Mouse (Mus musculus) midbrain, embryonic 15.5 days (tissue): ENCODE data around the gene Mtif3. TPM values are rescaled to one million over a fixed set of nuclear protein-coding genes. Genes with fewer than 3 reads are reported as not detected.
"Not testable (repeated sequence)": the region's sequence is repeated elsewhere in the genome, so short reads cannot be mapped to it uniquely, and the experiment has no call there.

Experiments used
- ATAC-seq: fragments of 200-750 bp; cut with Nextera tagmentation; replicated peaks from 2 replicates; pipeline ENCODE4 v1.8.0; 2017; ENCODE audit warnings: moderate TSS enrichment
- H3K27ac ChIP-seq: fragments of 300-500 bp; sonication (generic); 2 replicates; pipeline ENCODE4 v1.5.1; 2015; ENCODE audit warnings: mild to moderate bottlenecking, inconsistent platforms
- H3K27me3 ChIP-seq: fragments of 300-500 bp; sonication (generic); replicated peaks from 2 replicates; pipeline ENCODE4 v1.6.1; 2015; ENCODE audit warnings: inconsistent platforms
- H3K36me3 ChIP-seq: fragments of 300-500 bp; sonication (generic); replicated peaks from 2 replicates; pipeline ENCODE4 v1.6.1; 2015; ENCODE audit warnings: inconsistent platforms
- H3K4me1 ChIP-seq: fragments of 300-500 bp; sonication (generic); 2 replicates; pipeline ENCODE4 v1.6.1; 2015; ENCODE audit warnings: inconsistent platforms
- H3K4me2 ChIP-seq: fragments of 300-500 bp; sonication (generic); 2 replicates; pipeline ENCODE4 v1.6.1; 2015; ENCODE audit warnings: inconsistent platforms, mild to moderate bottlenecking, moderate library complexity
- H3K4me3 ChIP-seq: fragments of 300-500 bp; sonication (generic); 2 replicates; pipeline ENCODE4 v1.5.1; 2015; ENCODE audit warnings: mild to moderate bottlenecking, inconsistent platforms
- H3K9ac ChIP-seq: fragments of 300-500 bp; sonication (generic); 2 replicates; pipeline ENCODE4 v1.6.1; 2015; ENCODE audit warnings: mild to moderate bottlenecking, inconsistent platforms
- H3K9me3 ChIP-seq: fragments of 300-500 bp; sonication (generic); 2 replicates; pipeline ENCODE4 v1.6.1; 2016; ENCODE audit warnings: inconsistent platforms
- WGBS: fragments of 180-500 bp; shearing (Covaris S2); methylation state at CpG from one replicate; pipeline ENCODE4 v1.1.7; 2015; ENCODE audit warnings: mixed read lengths; 5-methylcytosine and 5-hydroxymethylcytosine counted together
- polyA plus RNA-seq: library from polyadenylated mRNA; unstranded; fragments of >200 nt; fragmentation: Nextera tagmentation; extraction: Ambion mirVana; gene quantifications from 2 replicates; pipeline ENCODE4 v1.2.1, GENCODE M21; 2015

The Mtif3 gene
- polyA plus RNA-seq, 1 experiment from 2014 or later: 28.3 TPM

DNA sequence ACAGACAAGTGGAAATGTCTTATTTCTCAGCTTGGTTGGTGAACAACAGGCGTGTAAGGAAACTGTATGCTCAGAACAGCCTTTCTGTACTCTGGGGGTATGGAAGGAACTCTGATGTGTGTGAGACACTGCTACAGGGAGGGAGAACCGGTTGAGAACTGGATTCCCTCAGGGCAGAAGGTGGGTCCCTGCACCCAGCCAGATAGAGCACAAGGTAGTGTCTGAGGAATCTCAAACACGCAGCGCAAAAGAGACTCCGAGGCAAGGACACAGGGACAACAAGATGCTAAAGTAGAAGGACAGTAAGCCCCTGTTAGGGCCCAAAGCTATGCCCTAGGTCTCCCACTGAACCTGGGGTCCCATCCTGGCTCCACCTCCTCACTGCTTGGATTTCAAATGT, 36.9 kb downstream of the Mtif3 start:
- Histone ChIP-seq H3K9me3 (no peaks in the 10 kb centered on the region), H3K9ac (no peak overlapping the region), H3K4me2 (no peak overlapping the region), H3K4me1 (no peaks in the 10 kb centered on the region), H3K4me3 (no peak overlapping the region), H3K36me3 (no peaks in the 10 kb centered on the region), H3K27ac (no peak overlapping the region), H3K27me3 (no peaks in the 10 kb centered on the region)
- WGBS: 91% methylated on average over 5 of the region's 5 CpGs
- no peak for ATAC-seq

DNA sequence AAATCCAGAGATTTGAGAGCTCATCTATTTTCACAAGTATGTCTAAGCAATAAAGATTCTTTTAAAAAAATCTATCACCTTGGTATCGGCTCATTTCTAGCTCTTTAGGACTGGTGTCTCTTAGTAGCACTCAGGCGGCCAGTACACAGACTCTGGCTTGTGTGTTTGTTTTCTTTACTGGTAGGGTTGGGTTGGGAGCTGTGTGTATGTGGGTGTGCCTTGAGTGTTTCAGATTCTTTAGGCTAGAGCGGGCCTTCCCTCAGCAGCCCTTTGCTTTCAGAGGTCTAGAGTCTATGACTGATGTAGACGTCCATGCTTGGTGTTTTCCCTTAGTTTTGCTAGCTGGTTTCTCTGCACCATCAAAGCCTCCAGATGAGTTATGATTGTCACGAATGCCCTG, 40.1 kb downstream of the Mtif3 start:
- WGBS: 85% methylated on average over 5 of the region's 5 CpGs
- no peak for ATAC-seq
- no peak overlapping the region for H3K4me2 ChIP-seq
- no peaks in the 10 kb centered on the region for H3K9me3 ChIP-seq
- no peaks in the 10 kb centered on the region for H3K27me3 ChIP-seq
- no peak overlapping the region for H3K27ac ChIP-seq
- no peak overlapping the region for H3K9ac ChIP-seq
- H3K4me3 ChIP-seq: no peak overlapping the region
- H3K36me3 ChIP-seq: no peaks in the 10 kb centered on the region
- peaks cover 15% of the 10 kb centered on the region for H3K4me1 ChIP-seq

DNA sequence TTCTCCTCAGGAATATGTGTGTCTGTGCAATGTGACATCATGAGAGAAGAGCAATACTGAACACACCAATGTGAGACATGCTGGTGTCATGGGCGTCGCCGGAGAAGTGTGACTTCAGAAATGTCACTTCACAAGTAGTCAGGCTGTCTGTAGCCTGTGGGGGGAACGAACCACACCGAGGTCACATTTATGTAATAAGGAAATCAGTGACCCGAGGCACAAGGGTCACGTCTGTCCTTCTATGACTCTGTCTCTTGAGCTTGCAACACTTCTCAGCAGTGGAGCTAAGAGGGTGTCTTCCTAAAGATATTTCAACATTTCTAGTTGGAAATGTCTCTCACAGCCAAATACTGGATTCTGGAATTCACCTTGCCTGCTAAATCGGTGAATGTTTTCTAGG, 42.4 kb downstream of the Mtif3 start:
- Histone ChIP-seq H3K4me3 (peak overlapping the region; percentile 32; the same call in 1 of the 2 replicates), H3K27ac (no peak overlapping the region), H3K27me3 (no peaks in the 10 kb centered on the region), H3K4me1 (peaks cover 15% of the 10 kb centered on the region), H3K36me3 (no peaks in the 10 kb centered on the region), H3K9me3 (no peaks in the 10 kb centered on the region), H3K9ac (no peak overlapping the region), H3K4me2 (peak overlapping the region; percentile 62)
- 48% methylated on average over 8 of the region's 8 CpGs for WGBS
- 0 out of 2 replicates have a peak, but pooled peaks have one; percentile 45 for ATAC-seq

DNA sequence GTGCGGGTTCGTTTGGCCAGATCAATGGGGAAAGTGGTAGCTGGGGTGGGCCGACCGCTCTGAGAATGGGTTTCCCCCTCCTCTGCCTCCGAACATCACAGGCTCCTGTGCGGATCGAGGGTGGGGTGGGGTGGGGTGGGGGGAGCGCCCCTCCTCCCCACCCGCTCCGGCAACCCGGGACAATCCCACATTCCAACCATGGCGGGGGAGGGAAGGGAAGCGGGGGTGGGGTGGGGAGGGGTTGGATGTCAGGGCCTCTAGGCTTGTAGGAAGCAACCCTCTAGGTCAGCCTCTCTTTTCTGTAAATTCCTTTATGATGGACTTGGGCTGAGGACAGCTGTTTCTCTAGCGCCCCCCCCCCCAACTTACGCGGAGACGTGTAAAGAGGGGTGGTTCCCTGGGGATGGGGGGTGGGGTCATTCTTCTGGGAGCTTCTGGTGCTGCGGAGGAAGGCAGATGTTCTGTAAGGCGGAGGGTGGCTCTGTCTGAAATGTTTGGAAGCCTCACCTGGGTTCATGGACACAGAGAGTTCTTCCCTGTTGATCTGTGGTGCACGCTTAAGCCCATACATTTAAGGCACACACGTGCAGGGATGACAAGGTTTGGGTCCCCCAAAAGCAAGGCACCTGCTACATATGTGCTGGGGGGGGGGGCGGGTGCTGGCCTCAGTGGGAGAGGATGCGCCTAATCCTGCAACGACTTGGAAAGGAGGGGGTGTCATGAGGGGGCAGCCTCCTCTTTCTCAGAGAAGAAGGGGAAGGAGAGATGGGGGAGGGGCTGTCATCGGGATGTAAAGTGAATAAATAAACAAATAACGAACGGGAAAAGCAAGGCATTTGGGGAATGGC, 43.1 kb downstream of the Mtif3 start:
- no peaks in the 10 kb centered on the region for H3K36me3 ChIP-seq
- H3K4me3 ChIP-seq: peak overlapping the region; percentile 32
- no peaks in the 10 kb centered on the region for H3K9me3 ChIP-seq
- peak; percentile 69 for ATAC-seq
- H3K4me1 ChIP-seq: peaks cover 15% of the 10 kb centered on the region
- H3K27ac ChIP-seq: no peak overlapping the region
- H3K27me3 ChIP-seq: no peaks in the 10 kb centered on the region
- WGBS: 3% methylated on average over 22 of the region's 27 CpGs
- peak overlapping the region; percentile 62 for H3K4me2 ChIP-seq
- peak overlapping the region; percentile 32 for H3K9ac ChIP-seq

DNA sequence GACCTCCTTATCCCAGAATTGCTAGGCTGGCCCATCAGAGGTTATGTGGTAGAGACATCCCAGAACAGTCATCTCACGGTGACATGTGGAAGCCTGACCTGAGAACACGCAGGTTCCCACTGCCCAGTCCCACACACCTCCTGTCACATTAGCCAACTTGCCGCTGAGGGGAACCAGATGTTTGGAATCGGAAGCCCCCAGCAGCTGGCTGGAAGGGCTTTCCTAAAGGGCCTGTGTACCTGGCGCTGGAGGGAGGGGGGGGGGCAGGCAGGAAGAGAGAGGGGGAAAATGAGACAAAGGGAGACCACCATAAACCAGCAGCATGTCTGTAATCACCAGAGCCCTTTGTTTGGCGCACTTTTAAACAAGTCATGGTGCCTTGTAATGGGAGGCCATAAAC, 43.7 kb downstream of the Mtif3 start:
- no peaks in the 10 kb centered on the region for H3K27me3 ChIP-seq
- no peaks in the 10 kb centered on the region for H3K36me3 ChIP-seq
- H3K9me3 ChIP-seq: no peaks in the 10 kb centered on the region
- peak overlapping the region; percentile 62 for H3K4me2 ChIP-seq
- peaks cover 15% of the 10 kb centered on the region for H3K4me1 ChIP-seq
- no peak for ATAC-seq
- H3K27ac ChIP-seq: no peak overlapping the region
- peak overlapping the region; percentile 32; the same call in 1 of the 2 replicates for H3K9ac ChIP-seq
- WGBS: 36% methylated on average over 6 of the region's 6 CpGs
- peak overlapping the region; percentile 32 for H3K4me3 ChIP-seq

DNA sequence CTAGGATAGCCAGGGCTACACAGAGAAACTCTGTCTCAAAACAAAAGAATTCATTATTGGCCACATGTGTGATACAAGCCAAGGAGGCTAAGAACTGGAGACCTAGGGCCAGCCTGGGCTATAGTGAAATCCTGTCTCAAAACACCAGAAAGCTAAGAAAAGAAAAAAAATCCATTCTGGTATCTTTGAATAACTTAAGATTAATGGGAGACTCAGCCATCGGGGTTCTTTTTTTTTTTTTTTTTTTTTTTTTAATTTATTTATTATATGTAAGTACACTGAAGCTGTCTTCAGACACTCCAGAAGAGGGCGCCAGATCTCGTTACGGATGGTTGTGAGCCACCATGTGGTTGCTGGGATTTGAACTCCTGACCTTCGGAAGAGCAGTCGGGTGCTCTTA, 46.2 kb downstream of the Mtif3 start:
- peaks cover 15% of the 10 kb centered on the region for H3K4me1 ChIP-seq
- 85% methylated on average over 6 of the region's 6 CpGs for WGBS
- H3K27me3 ChIP-seq, H3K4me3 ChIP-seq, H3K9ac ChIP-seq, H3K27ac ChIP-seq, H3K4me2 ChIP-seq, H3K36me3 ChIP-seq, H3K9me3 ChIP-seq, ATAC-seq: not testable (repeated sequence)

DNA sequence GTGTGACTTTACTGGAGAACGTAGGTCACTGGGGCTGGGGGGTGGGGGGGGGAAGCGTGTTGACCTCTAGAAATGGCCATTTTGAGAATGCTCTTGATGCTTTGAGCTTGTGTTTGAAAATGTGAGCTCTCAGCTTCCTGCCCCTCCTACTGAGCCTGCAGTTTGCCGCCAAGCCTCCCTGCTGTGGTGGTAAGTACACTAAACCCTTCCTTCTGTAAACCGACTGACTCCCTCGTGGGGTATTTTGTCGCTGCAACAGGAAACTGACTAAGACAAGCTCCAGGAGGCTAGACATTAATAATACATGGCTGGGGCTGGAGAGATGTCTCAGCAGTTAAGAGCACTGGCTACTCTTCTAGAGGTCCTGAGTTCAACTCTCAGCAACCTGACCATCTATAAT, 46.8 kb downstream of the Mtif3 start:
- no peak overlapping the region for H3K4me2 ChIP-seq
- ATAC-seq: no peak
- 35% methylated on average over 6 of the region's 6 CpGs for WGBS
- no peak overlapping the region for H3K27ac ChIP-seq
- no peak overlapping the region for H3K4me3 ChIP-seq
- no peak overlapping the region for H3K9ac ChIP-seq
- H3K4me1 ChIP-seq: peaks cover 15% of the 10 kb centered on the region
- H3K36me3 ChIP-seq: no peaks in the 10 kb centered on the region
- peaks cover 8% of the 10 kb centered on the region; the same call in 1 of the 2 replicates for H3K27me3 ChIP-seq
- no peaks in the 10 kb centered on the region for H3K9me3 ChIP-seq

DNA sequence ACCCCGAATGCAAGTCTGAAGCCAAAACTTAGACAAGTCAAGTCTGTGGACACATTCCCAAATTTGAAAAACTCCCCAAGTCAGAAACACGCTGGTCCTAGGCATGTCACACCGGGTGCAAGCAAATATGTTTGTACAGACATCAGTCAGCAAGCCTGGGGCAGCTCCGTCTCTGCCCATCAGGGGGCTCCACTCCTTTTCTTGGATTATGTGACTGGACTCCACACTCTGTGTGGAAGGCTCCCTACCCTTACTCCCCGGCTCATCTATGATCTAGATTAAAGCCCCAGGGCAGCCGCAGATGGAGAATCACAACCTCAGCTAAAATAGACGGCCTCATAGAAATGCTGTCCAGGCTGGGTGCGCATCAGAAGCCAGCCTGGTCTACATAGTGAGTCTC, 47.3 kb downstream of the Mtif3 start:
- Histone ChIP-seq H3K27me3 (peaks cover 8% of the 10 kb centered on the region; the same call in 1 of the 2 replicates), H3K4me2 (no peak overlapping the region), H3K4me1 (peaks cover 14% of the 10 kb centered on the region), H3K36me3 (no peaks in the 10 kb centered on the region), H3K9ac (no peak overlapping the region), H3K4me3 (no peak overlapping the region), H3K9me3 (no peaks in the 10 kb centered on the region), H3K27ac (no peak overlapping the region)
- 68% methylated on average over 8 of the region's 8 CpGs for WGBS
- no peak for ATAC-seq

DNA sequence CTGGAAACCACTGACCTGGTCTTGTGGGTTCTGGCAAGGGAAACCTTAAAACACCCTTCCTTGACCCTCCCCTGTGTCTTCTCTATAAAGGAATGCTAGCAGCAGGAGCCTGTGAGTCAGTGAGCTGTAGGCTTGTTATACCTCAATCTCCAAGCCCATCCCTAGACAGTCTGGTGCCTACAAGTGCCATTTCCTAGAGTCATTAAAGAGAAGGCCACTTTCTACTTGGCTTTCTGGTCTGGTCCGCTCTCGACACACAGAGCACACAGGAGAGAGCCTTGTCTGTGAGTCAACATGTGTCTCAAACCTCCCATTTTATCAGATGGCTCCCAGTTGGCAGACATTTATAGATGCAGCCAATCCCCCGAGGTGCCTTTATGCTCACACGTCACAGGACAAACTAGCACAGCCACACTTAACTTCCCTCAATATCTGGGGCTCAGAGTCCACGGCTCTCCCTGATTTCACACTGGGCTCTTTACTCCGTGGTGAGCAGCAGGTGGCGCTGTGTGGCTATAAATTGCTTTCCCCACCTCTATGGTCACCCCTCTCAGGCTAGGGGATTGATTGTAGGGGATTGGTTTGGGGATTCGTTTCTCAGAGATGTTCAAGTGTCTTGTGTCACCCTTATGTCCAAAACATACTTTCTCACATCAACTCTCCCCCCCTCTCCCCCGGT, 49.4 kb downstream of the Mtif3 start:
- no peak overlapping the region for H3K27ac ChIP-seq
- ATAC-seq: peak; percentile 63; the same call in 1 of the 2 replicates
- no peaks in the 10 kb centered on the region for H3K4me1 ChIP-seq
- no peak overlapping the region for H3K9ac ChIP-seq
- H3K9me3 ChIP-seq: no peaks in the 10 kb centered on the region
- H3K27me3 ChIP-seq: peaks cover 8% of the 10 kb centered on the region; the same call in 1 of the 2 replicates
- H3K4me3 ChIP-seq: no peak overlapping the region
- WGBS: 28% methylated on average over 9 of the region's 9 CpGs
- H3K36me3 ChIP-seq: no peaks in the 10 kb centered on the region
- H3K4me2 ChIP-seq: no peak overlapping the region

DNA sequence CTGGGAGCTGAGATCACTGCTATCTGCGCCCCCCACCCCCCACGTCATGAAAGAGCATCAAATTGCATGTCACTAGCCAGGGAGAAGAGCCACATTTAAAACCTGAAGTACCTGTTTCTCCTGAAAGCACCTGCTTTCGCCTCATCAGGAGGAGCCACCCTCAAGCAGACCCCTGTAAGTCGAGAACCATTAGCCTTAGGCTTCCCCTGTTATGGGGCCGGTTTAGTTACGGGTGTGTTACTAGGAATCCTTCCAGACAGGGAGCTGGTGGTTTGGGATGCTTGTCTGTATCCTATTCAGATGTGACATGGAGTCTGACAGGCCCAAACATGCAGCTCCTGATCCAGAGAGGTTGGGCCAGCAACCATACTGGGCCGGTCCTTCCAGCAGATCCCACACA, 50.2 kb downstream of the Mtif3 start:
- WGBS: 87% methylated on average over 7 of the region's 7 CpGs
- Histone ChIP-seq H3K4me2 (no peak overlapping the region), H3K36me3 (no peaks in the 10 kb centered on the region), H3K9ac (no peak overlapping the region), H3K27me3 (peaks cover 8% of the 10 kb centered on the region; the same call in 1 of the 2 replicates), H3K4me3 (no peak overlapping the region), H3K27ac (no peak overlapping the region), H3K4me1 (no peaks in the 10 kb centered on the region), H3K9me3 (no peaks in the 10 kb centered on the region)
- no peak for ATAC-seq

DNA sequence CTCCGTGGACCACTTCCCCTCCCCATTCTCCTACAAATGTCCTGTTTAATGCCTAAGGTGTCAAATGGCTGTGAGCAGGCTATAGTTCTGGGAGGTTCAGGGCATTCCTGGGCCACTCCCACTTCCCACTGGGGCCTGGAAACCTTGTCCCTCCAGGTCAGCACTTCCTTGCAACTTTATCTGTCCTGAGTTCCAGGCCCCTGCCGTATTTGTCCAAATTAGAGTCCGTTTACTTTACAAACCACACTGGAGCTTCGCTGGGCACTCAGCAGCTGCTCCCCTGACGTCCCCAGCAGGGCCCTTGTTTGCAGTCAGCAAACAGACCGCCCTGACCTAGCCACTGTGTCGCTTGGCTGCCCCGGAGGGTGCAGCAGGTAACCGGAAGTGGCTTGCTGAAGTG, 51.4 kb downstream of the Mtif3 start:
- Histone ChIP-seq H3K9me3 (no peaks in the 10 kb centered on the region), H3K4me3 (no peak overlapping the region), H3K27ac (no peak overlapping the region), H3K4me1 (no peaks in the 10 kb centered on the region), H3K27me3 (peaks cover 8% of the 10 kb centered on the region; the same call in 1 of the 2 replicates), H3K36me3 (no peaks in the 10 kb centered on the region), H3K4me2 (no peak overlapping the region), H3K9ac (no peak overlapping the region)
- ATAC-seq: no peak
- WGBS: 23% methylated on average over 9 of the region's 9 CpGs

DNA sequence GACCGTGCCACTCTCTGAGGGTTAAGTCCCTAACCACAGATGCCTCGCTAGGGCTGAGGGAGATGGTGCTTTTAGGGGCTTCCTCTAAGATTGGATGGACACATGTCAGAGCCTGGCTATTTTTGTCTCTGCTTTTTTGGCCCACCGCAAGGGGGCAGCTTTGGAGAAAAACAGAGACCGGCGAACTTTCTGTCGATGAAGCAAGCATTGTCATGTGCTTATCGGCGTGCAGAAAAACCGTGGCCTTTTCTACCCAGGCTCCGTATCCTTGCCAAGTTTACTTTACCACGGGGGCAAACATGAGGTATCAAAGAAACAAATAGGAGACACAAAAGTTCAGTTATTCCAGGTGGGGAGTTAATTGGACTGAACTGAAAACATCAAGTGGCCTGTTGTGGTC, 55.0 kb downstream of the Mtif3 start:
- no peak for ATAC-seq
- no peaks in the 10 kb centered on the region for H3K4me1 ChIP-seq

More for the DNA sequence above, 55.0 kb downstream of the Mtif3 start:
- Histone ChIP-seq H3K27me3 (peaks cover 2% of the 10 kb centered on the region; the same call in 1 of the 2 replicates), H3K4me3 (no peak overlapping the region), H3K9ac (no peak overlapping the region), H3K4me2 (no peak overlapping the region), H3K27ac (no peak overlapping the region), H3K36me3 (no peaks in the 10 kb centered on the region), H3K9me3 (no peaks in the 10 kb centered on the region)
- 53% methylated on average over 11 of the region's 11 CpGs for WGBS
